Mouse (Mus musculus): ENCODE measurements at regions not wholly inside any gene's neighbourhood (a gene's known extent, or its start where the extent isn't known, plus 50 kb on each side); places are given as distances from the start of the nearest gene placed in this dataset.

DNA sequence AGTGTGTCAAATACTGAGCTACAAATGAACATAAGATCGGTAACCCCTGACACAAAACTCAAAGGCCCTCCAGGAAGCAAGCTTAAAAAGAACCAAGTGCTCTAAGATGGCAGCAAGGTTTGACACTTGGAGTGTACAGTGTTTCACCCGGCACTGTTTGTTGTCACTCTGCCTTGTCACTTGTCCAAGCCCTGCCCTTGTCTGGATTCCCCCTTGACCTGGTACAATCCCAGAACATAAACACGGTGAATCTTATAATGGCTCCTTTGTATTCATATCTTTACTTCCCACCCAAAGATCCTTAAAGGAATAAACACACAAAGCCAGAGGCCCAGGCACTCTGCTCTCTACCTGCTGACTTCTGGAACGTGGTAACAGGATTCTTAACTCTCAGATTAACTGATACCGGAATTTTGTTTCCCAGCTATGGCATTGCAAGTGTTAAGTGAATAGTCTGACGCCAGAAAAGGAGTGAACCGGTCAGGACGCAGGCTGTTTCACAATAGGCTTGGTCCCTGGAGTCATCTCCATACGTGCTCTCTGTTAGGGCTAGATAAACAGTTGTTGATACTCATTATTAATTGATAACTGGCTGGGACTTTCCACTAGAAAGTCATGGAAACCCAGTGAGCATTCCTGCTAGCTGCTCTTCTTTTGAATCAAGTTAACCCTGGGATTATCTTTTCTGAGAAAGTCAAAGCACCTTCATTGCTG, 95.9 kb upstream of the Ankrd55 start:
- H3K4me3 ChIP-seq (ENCODE audit: low read depth, low read length) = no peak overlapping the region
- 46% methylated on average over 9 of the region's 9 CpGs for WGBS
- no peak overlapping the region for H3K27ac ChIP-seq (ENCODE audit: low read length)
- no peak overlapping the region for H3K4me2 ChIP-seq (ENCODE audit: low read length)
- ATAC-seq = no peak
- no peak overlapping the region for H3K9ac ChIP-seq (ENCODE audit: low read depth, low read length)
- H3K9me3 ChIP-seq (replicated peaks; ENCODE audit: control insufficient read depth, low read length, poor library complexity, severe bottlenecking) = no peaks in the 10 kb centered on the region
- H3K27me3 ChIP-seq (ENCODE audit: control insufficient read depth, insufficient read depth, low read depth, low read length) = no peaks in the 10 kb centered on the region
- no peaks in the 10 kb centered on the region for H3K36me3 ChIP-seq (ENCODE audit: control insufficient read depth, insufficient read depth, low read length)
- peaks cover 5% of the 10 kb centered on the region; the same call in 1 of the 2 replicates for H3K4me1 ChIP-seq (ENCODE audit: control insufficient read depth, insufficient read depth, low read length)

DNA sequence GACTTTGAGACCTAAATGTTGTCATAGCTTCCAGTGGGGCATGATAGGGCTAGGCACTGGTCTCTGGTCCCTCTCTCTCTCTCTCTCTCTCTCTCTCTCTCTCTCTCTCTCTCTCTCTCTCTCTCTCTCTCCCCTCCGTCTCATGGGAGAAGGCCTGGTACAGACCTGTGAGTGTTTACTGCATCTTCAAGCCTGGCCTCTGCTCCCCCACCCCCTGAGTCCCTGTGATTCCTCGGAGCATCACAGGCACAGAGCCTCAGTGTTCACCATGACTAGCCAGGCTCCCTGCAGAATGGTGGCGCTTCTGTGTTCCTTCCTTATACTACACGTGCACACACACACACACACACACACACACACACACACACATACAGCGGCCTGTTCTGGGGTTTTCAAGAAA, 94.6 kb upstream of the Ankrd55 start:
- no peak overlapping the region for H3K4me3 ChIP-seq (ENCODE audit: low read depth, low read length)
- no peak overlapping the region for H3K9ac ChIP-seq (ENCODE audit: low read depth, low read length)
- WGBS = 84% methylated on average over 5 of the region's 5 CpGs
- H3K4me1 ChIP-seq (ENCODE audit: control insufficient read depth, insufficient read depth, low read length) = peaks cover 8% of the 10 kb centered on the region; the same call in 1 of the 2 replicates
- H3K4me2 ChIP-seq (ENCODE audit: low read length) = no peak overlapping the region
- H3K27ac ChIP-seq (ENCODE audit: low read length) = no peak overlapping the region
- no peak for ATAC-seq
- no peaks in the 10 kb centered on the region for H3K9me3 ChIP-seq (replicated peaks; ENCODE audit: control insufficient read depth, low read length, poor library complexity, severe bottlenecking)
- no peaks in the 10 kb centered on the region for H3K36me3 ChIP-seq (ENCODE audit: control insufficient read depth, insufficient read depth, low read length)
- H3K27me3 ChIP-seq (ENCODE audit: control insufficient read depth, insufficient read depth, low read depth, low read length) = no peaks in the 10 kb centered on the region

DNA sequence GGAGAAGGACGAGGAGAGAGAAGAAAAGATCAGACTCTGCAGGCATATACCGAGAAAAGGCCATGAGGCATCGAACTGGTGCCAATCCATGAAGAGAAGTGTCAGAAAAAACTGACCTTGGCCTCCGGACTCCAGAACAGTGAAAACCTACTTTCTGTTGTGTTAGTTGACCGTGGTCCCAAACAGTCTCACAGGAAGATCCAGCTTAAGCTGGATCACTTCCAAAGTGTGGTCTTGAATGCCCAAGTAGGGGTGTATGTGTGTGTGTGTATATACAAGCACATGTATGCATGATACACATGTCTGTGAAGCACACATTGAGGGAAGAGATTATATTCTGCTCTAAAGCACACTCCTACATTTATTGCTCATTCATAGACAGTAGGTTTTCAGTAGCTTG, 93.3 kb upstream of the Ankrd55 start:
- no peaks in the 10 kb centered on the region for H3K27me3 ChIP-seq (ENCODE audit: control insufficient read depth, insufficient read depth, low read depth, low read length)
- H3K4me2 ChIP-seq (ENCODE audit: low read length) = no peak overlapping the region
- H3K27ac ChIP-seq (ENCODE audit: low read length) = no peak overlapping the region
- no peak for ATAC-seq
- 68% methylated on average over 5 of the region's 5 CpGs for WGBS
- H3K4me3 ChIP-seq (ENCODE audit: low read depth, low read length) = no peak overlapping the region
- no peak overlapping the region for H3K9ac ChIP-seq (ENCODE audit: low read depth, low read length)
- H3K36me3 ChIP-seq (ENCODE audit: control insufficient read depth, insufficient read depth, low read length) = no peaks in the 10 kb centered on the region
- H3K4me1 ChIP-seq (ENCODE audit: control insufficient read depth, insufficient read depth, low read length) = peaks cover 8% of the 10 kb centered on the region; the same call in 1 of the 2 replicates
- no peaks in the 10 kb centered on the region for H3K9me3 ChIP-seq (replicated peaks; ENCODE audit: control insufficient read depth, low read length, poor library complexity, severe bottlenecking)

DNA sequence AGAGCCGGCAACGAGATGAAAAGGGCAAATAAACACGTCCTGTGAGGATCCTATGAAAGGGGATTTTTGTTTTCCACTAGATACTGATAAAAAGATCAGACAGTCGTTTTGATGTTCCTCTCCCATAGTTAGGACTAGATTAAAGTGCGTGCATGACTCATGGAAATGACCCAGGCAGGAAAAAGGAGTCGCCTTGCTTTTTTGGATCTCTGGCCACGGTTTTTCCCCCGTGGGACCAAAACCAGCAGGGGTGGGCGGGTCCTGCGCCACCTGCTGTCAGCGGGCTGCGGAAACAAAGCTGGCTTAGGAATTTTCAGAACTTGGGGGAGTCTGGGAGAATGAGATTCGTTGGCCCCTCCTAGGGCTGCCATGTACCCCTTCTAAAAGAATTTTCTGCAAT, 91.5 kb upstream of the Ankrd55 start:
- H3K9ac ChIP-seq (ENCODE audit: low read depth, low read length) = no peak overlapping the region
- H3K4me3 ChIP-seq (ENCODE audit: low read depth, low read length) = no peak overlapping the region; the same call in 1 of the 2 replicates
- 6% methylated on average over 13 of the region's 13 CpGs for WGBS
- peaks cover 8% of the 10 kb centered on the region; the same call in 1 of the 2 replicates for H3K4me1 ChIP-seq (ENCODE audit: control insufficient read depth, insufficient read depth, low read length)
- no peak for ATAC-seq
- H3K36me3 ChIP-seq (ENCODE audit: control insufficient read depth, insufficient read depth, low read length) = no peaks in the 10 kb centered on the region
- no peak overlapping the region for H3K27ac ChIP-seq (ENCODE audit: low read length)
- H3K4me2 ChIP-seq (ENCODE audit: low read length) = peak overlapping the region; percentile 40
- H3K27me3 ChIP-seq (ENCODE audit: control insufficient read depth, insufficient read depth, low read depth, low read length) = no peaks in the 10 kb centered on the region
- no peaks in the 10 kb centered on the region for H3K9me3 ChIP-seq (replicated peaks; ENCODE audit: control insufficient read depth, low read length, poor library complexity, severe bottlenecking)

DNA sequence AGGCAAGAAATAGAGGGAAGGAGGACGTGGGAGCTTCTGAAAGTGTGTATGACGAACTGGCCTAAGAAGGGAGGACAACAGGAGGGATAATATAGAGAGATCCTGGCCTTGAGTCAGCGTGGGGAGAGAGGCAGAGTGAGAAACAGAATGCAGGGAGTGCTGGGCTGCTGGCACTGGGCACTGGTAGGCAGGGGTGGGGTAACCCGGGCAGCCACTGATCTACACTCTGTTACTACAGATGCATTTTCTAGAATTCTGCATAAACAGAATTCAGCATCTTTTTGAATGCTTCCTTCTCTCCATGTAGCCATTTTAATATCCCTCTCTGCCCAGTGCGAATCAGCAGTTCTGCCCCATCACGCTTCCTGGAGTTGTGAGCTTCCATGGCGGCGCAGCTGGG, 84.5 kb upstream of the Ankrd55 start:
- Histone ChIP-seq H3K4me2 (ENCODE audit: low read length) (no peak overlapping the region), H3K27me3 (ENCODE audit: control insufficient read depth, insufficient read depth, low read depth, low read length) (no peaks in the 10 kb centered on the region), H3K36me3 (ENCODE audit: control insufficient read depth, insufficient read depth, low read length) (no peaks in the 10 kb centered on the region), H3K9me3 (replicated peaks; ENCODE audit: control insufficient read depth, low read length, poor library complexity, severe bottlenecking) (no peaks in the 10 kb centered on the region), H3K4me3 (ENCODE audit: low read depth, low read length) (no peak overlapping the region), H3K4me1 (ENCODE audit: control insufficient read depth, insufficient read depth, low read length) (peaks cover 4% of the 10 kb centered on the region), H3K9ac (ENCODE audit: low read depth, low read length) (no peak overlapping the region), H3K27ac (ENCODE audit: low read length) (no peak overlapping the region)
- 86% methylated on average over 8 of the region's 8 CpGs for WGBS
- ATAC-seq = peak; percentile 33; the same call in 1 of the 2 replicates

DNA sequence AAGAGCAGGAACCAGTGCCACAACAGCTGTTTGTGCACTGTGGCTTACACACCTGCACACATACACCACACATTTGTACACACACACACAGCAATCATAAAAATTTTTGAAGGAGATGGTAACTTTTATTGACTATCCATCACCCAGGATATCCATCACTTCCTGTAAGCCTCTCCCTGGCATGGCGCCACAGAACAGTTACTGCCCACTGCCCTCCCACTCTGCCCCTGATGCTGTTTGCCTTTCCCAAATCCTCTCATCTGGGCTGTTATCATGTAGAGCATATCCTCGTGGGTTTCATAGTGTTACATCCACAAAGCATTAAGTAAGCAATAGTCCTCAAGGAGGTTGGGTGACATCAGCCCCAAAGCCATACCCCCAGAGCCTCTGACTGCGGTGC, 84.0 kb upstream of the Ankrd55 start:
- 73% methylated on average over 3 of the region's 3 CpGs for WGBS
- H3K4me1 ChIP-seq (ENCODE audit: control insufficient read depth, insufficient read depth, low read length) = peaks cover 4% of the 10 kb centered on the region
- peak; percentile 44; the same call in 1 of the 2 replicates for ATAC-seq
- H3K9me3 ChIP-seq (replicated peaks; ENCODE audit: control insufficient read depth, low read length, poor library complexity, severe bottlenecking) = no peaks in the 10 kb centered on the region
- H3K4me3 ChIP-seq (ENCODE audit: low read depth, low read length) = no peak overlapping the region
- no peaks in the 10 kb centered on the region for H3K36me3 ChIP-seq (ENCODE audit: control insufficient read depth, insufficient read depth, low read length)
- no peak overlapping the region for H3K4me2 ChIP-seq (ENCODE audit: low read length)
- H3K27me3 ChIP-seq (ENCODE audit: control insufficient read depth, insufficient read depth, low read depth, low read length) = no peaks in the 10 kb centered on the region
- H3K9ac ChIP-seq (ENCODE audit: low read depth, low read length) = no peak overlapping the region
- no peak overlapping the region for H3K27ac ChIP-seq (ENCODE audit: low read length)

DNA sequence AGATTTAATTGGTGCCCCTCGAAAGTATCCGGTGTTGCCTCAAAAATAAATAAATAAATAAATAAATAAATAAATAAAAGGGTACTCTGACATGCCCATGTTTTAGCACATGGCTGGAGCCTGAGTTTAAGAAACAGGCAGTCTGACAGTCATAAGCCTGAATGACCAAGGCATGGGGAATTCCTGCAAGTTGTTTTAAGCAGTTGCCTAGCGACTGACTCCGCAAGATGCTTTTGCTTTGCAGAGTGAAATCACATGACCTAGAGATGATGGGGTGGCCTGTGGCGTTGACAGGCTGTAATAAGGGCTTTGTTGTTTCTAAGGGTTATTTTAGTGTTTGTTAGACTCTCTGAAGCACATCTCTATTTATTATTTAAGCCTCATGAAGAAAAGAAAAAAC, 83.4 kb upstream of the Ankrd55 start:
- no peaks in the 10 kb centered on the region for H3K27me3 ChIP-seq (ENCODE audit: control insufficient read depth, insufficient read depth, low read depth, low read length)
- 37% methylated on average over 5 of the region's 5 CpGs for WGBS
- peak; percentile 84 for ATAC-seq
- H3K4me3 ChIP-seq (ENCODE audit: low read depth, low read length) = no peak overlapping the region
- H3K36me3 ChIP-seq (ENCODE audit: control insufficient read depth, insufficient read depth, low read length) = no peaks in the 10 kb centered on the region
- H3K9ac ChIP-seq (ENCODE audit: low read depth, low read length) = no peak overlapping the region
- no peaks in the 10 kb centered on the region for H3K9me3 ChIP-seq (replicated peaks; ENCODE audit: control insufficient read depth, low read length, poor library complexity, severe bottlenecking)
- H3K4me1 ChIP-seq (ENCODE audit: control insufficient read depth, insufficient read depth, low read length) = peaks cover 4% of the 10 kb centered on the region
- H3K4me2 ChIP-seq (ENCODE audit: low read length) = no peak overlapping the region
- no peak overlapping the region for H3K27ac ChIP-seq (ENCODE audit: low read length)

DNA sequence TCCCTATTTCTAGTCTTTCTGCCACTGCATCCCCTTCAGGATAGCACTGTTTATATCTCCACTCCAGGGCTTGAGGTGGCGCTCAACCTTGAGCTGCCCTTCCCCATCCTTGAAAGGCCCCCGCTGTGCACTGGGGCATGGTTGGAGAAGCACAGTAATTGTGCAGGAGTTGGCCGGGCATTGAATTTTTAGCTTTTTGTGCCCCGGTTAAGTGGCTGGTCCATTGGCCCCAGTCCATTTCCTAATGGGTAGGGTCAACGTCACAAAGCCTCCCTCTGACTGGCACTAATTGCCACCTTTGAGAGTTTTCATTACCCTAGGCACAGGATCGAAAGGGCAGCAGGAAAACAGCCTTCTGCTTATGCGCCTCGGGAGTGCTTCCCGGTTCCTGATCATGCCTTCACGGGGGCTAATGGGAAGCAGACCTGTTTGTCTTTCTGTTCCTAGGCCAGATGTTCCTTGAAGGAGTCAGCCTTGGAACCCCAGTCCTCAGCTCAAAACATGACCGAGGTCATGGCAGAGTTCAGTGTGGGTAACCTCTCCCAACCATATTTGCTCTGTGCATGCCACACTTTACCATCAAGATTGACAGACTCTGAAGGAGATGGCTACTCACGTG, 80.5 kb upstream of the Ankrd55 start:
- H3K4me1 ChIP-seq (ENCODE audit: control insufficient read depth, insufficient read depth, low read length) = peaks cover 4% of the 10 kb centered on the region
- 71% methylated on average over 12 of the region's 12 CpGs for WGBS
- H3K27ac ChIP-seq (ENCODE audit: low read length) = no peak overlapping the region
- H3K4me2 ChIP-seq (ENCODE audit: low read length) = no peak overlapping the region
- H3K4me3 ChIP-seq (ENCODE audit: low read depth, low read length) = no peak overlapping the region
- H3K9ac ChIP-seq (ENCODE audit: low read depth, low read length) = no peak overlapping the region
- no peaks in the 10 kb centered on the region for H3K9me3 ChIP-seq (replicated peaks; ENCODE audit: control insufficient read depth, low read length, poor library complexity, severe bottlenecking)
- H3K27me3 ChIP-seq (ENCODE audit: control insufficient read depth, insufficient read depth, low read depth, low read length) = no peaks in the 10 kb centered on the region
- H3K36me3 ChIP-seq (ENCODE audit: control insufficient read depth, insufficient read depth, low read length) = no peaks in the 10 kb centered on the region
- ATAC-seq = no peak

DNA sequence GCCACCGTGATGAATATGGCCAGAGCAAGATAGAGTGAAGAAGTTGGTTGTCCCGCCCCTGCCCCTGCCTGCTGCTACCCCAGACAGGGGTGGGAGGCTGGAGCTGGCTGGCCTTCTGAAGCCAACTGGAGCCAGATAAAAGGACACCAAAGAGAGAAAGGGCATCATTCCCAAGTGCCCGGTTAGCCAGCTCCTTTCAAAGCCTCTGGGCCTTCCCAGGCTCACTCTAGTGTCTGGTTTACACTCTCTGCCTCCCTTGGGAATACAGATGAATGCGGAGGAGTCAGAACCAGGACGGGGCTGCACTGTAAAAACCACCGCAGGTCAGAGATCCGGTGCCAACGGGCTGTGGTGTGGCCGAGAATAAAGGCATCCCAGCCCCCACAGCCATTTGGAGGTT, 76.4 kb upstream of the Ankrd55 start:
- H3K36me3 ChIP-seq (ENCODE audit: control insufficient read depth, insufficient read depth, low read length) = no peaks in the 10 kb centered on the region
- no peaks in the 10 kb centered on the region for H3K9me3 ChIP-seq (replicated peaks; ENCODE audit: control insufficient read depth, low read length, poor library complexity, severe bottlenecking)
- no peaks in the 10 kb centered on the region for H3K4me1 ChIP-seq (ENCODE audit: control insufficient read depth, insufficient read depth, low read length)
- no peaks in the 10 kb centered on the region for H3K27me3 ChIP-seq (ENCODE audit: control insufficient read depth, insufficient read depth, low read depth, low read length)
- H3K4me3 ChIP-seq (ENCODE audit: low read depth, low read length) = no peak overlapping the region
- WGBS = 70% methylated on average over 9 of the region's 9 CpGs
- H3K9ac ChIP-seq (ENCODE audit: low read depth, low read length) = no peak overlapping the region
- H3K27ac ChIP-seq (ENCODE audit: low read length) = no peak overlapping the region
- ATAC-seq = peak; percentile 66; the same call in 1 of the 2 replicates
- H3K4me2 ChIP-seq (ENCODE audit: low read length) = no peak overlapping the region

Measured in midbrain, embryonic 16.5 days (tissue).